Mouse (Mus musculus): ENCODE data around the gene Acvr2a.

DNA sequence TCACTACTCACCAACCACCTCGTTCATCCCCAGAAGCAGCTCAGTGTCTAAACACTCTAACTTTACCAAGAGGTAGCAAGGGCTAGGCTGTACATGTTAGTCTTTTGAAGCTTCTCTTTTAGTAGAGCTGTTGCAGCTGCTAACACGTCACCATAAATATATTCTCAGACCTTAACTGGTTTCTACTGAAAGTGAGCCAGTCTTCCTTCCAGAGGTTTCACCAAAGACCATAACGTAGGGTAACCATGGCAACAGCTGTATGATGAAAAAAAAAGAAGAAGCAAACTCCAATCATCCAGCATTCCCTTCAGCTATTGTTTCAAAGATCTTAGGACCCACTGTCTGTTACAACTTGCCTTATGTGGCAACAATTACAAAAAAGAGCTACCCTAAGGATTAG, 25.0 kb upstream of the Acvr2a start:
- TF ChIP-seq MEF2A (IDR thresholded peaks at IDR 0.05; ENCODE audit: borderline replicate concordance, low read depth, low read length) (no peak), ZMIZ1 (IDR thresholded peaks at IDR 0.05; ENCODE audit: low read depth, low read length) (no peak), POLR2A (IDR thresholded peaks at IDR 0.05; ENCODE audit: low read depth, low read length) (no peak), CTCF (conservative IDR thresholded peaks at IDR 0.05 in 1 of 2, IDR thresholded peaks at IDR 0.05 in 1 of 2; ENCODE audit: low read depth in 2 of 2, low read length in 2 of 2) (no peak)

Data from CH12.LX (cell line).